Mouse (Mus musculus): ENCODE data around the gene Adcy7. TPM values are rescaled to one million over a fixed set of nuclear protein-coding genes. Genes with fewer than 3 reads are reported as not detected.

The Adcy7 gene
- polyA plus RNA-seq, 1 experiment from 2014 or later = 2.1 TPM

DNA sequence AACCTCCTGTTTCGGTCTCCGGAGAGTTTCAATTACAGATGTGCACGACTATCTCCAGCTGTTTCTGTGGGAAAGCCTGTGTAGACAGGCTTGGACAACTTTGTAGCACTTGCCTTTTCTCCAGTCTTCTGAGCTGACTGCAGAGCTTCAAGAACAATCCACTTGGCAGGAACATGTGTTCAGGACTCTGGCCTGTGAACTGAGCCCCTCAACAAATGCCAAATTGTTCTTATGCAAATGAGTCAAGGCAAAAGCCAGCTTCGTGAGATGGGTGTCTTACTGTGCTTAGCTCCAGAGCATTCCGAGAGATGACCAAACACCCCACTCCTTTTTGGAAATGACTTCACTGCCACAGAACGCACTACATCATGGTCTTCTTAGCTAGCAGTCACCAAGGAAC is 56.5 kb downstream of the Adcy7 start:
- Histone ChIP-seq H3K9ac (ENCODE audit: low read length) (no peak overlapping the region), H3K27me3 (ENCODE audit: control insufficient read depth, insufficient read depth, low read length) (no peaks in the 10 kb centered on the region), H3K9me3 (ENCODE audit: control insufficient read depth, low read length) (no peaks in the 10 kb centered on the region), H3K4me3 (ENCODE audit: low read depth, low read length) (no peak overlapping the region), H3K4me1 (ENCODE audit: control insufficient read depth, insufficient read depth, low read length) (no peaks in the 10 kb centered on the region), H3K36me3 (ENCODE audit: control insufficient read depth, insufficient read depth, low read length) (peaks cover 15% of the 10 kb centered on the region; the same call in 1 of the 2 replicates), H3K27ac (ENCODE audit: low read depth, low read length) (no peak overlapping the region), H3K4me2 (no peak overlapping the region)
- ATAC-seq (ENCODE audit: low FRiP score) = no peak
- WGBS = 81% methylated on average over 6 of the region's 6 CpGs
- no peak for DNase-seq (ENCODE audit: low spot score, missing footprints)

DNA sequence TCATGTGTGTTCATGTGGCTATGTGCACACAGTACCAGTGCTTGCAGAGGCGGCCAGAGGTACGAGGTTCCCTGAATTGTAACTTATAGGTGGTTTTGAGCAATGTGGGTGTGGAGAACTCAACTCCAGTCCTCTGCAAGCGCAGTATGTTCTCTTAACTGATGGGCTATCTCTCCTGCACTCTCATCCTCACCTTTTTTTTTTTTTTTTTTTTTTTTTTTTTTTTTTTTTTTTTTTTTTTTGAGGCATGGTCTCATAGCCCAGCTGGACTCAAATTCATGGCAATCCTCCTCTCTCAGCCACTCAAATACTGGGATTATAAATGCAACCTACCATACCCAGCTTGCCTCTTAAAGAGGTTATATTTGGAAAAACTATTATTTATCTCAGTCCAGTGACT is 58.6 kb downstream of the Adcy7 start:
- Histone ChIP-seq H3K4me2 (no peak overlapping the region), H3K4me3 (ENCODE audit: low read depth, low read length) (no peak overlapping the region), H3K27ac (ENCODE audit: low read depth, low read length) (no peak overlapping the region), H3K36me3 (ENCODE audit: control insufficient read depth, insufficient read depth, low read length) (peaks cover 15% of the 10 kb centered on the region; the same call in 1 of the 2 replicates), H3K27me3 (ENCODE audit: control insufficient read depth, insufficient read depth, low read length) (no peaks in the 10 kb centered on the region), H3K9ac (ENCODE audit: low read length) (no peak overlapping the region), H3K9me3 (ENCODE audit: control insufficient read depth, low read length) (no peaks in the 10 kb centered on the region), H3K4me1 (ENCODE audit: control insufficient read depth, insufficient read depth, low read length) (no peaks in the 10 kb centered on the region)
- DNase-seq (ENCODE audit: low spot score, missing footprints) (no peak), ATAC-seq (ENCODE audit: low FRiP score) (no peak)
- 95% methylated on average over 3 of the region's 3 CpGs for WGBS

DNA sequence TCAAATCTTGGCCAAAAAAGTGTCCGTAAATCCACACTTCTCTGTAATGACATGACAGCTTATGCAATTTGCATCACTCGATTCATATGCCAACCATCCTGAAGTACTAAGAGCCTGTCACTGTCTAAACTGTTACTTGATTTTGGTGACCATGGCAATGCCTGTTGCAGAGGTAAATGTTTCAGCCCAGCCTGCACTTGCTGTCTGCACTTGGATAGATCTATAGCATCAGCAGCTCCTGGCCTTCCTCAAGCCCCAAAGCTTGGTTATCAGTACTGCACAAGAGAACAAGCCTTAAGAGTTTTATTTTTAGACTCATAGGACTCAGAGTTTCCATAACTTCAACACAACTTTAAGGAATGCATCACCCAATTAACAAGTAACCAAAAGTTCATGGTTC is 62.2 kb downstream of the Adcy7 start:
- no peaks in the 10 kb centered on the region for H3K27me3 ChIP-seq (ENCODE audit: control insufficient read depth, insufficient read depth, low read length)
- H3K9me3 ChIP-seq (ENCODE audit: control insufficient read depth, low read length) = no peaks in the 10 kb centered on the region
- DNase-seq (ENCODE audit: low spot score, missing footprints) (no peak), ATAC-seq (ENCODE audit: low FRiP score) (no peak)
- peaks cover 11% of the 10 kb centered on the region; the same call in 1 of the 2 replicates for H3K36me3 ChIP-seq (ENCODE audit: control insufficient read depth, insufficient read depth, low read length)
- no peak overlapping the region for H3K27ac ChIP-seq (ENCODE audit: low read depth, low read length)
- 95% methylated on average over 2 of the region's 2 CpGs for WGBS
- H3K4me2 ChIP-seq = no peak overlapping the region
- no peaks in the 10 kb centered on the region for H3K4me1 ChIP-seq (ENCODE audit: control insufficient read depth, insufficient read depth, low read length)
- no peak overlapping the region for H3K9ac ChIP-seq (ENCODE audit: low read length)
- H3K4me3 ChIP-seq (ENCODE audit: low read depth, low read length) = no peak overlapping the region

DNA sequence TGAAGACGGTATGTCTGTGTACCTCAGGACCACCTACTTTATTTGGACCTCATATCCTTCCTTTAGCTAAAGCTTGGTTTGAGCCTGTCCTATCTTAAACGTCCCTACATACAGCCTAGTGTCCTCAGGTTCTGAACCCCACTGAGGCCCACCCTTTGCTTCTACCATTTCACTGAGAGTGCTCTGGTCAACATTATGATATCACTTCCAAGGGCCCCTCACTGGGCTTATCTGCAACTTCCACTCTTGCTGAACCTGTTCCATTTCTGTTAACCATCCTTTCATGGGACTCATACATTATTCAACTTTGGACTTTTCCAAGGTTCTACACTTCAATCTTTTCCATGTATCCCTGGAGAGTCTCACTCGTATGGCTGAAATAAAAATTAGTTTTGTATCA is 62.8 kb downstream of the Adcy7 start:
- DNase-seq (ENCODE audit: low spot score, missing footprints) (no peak), ATAC-seq (ENCODE audit: low FRiP score) (no peak)
- Histone ChIP-seq H3K4me1 (ENCODE audit: control insufficient read depth, insufficient read depth, low read length) (no peaks in the 10 kb centered on the region), H3K9ac (ENCODE audit: low read length) (no peak overlapping the region), H3K9me3 (ENCODE audit: control insufficient read depth, low read length) (no peaks in the 10 kb centered on the region), H3K27ac (ENCODE audit: low read depth, low read length) (no peak overlapping the region), H3K36me3 (ENCODE audit: control insufficient read depth, insufficient read depth, low read length) (peaks cover 14% of the 10 kb centered on the region), H3K4me2 (no peak overlapping the region), H3K4me3 (ENCODE audit: low read depth, low read length) (no peak overlapping the region), H3K27me3 (ENCODE audit: control insufficient read depth, insufficient read depth, low read length) (no peaks in the 10 kb centered on the region)
- whole genome bisulfite sequencing = 89% methylated on average over 3 of the region's 3 CpGs

DNA sequence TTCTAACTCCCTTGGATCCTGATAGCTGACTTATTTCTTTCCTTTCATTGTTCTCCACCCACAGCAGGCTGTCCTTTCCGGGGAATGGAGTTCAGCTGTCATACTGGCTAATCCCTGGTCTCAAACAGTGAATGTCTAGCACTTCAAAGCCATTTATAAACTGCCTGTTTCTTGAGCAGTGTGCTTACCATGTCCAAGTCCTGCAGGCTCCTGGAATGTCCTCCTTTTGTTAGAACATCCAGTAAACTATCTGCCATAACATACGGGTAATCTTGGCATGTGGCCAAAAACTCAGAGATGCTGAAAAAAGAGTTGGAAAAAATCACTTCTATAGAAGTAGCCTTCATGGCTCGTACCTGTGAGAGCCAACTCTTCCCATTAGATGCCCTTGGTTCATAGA is 67.0 kb downstream of the Adcy7 start:
- H3K4me1 ChIP-seq (ENCODE audit: control insufficient read depth, insufficient read depth, low read length) = no peaks in the 10 kb centered on the region
- H3K36me3 ChIP-seq (ENCODE audit: control insufficient read depth, insufficient read depth, low read length) = peaks cover 35% of the 10 kb centered on the region
- H3K4me3 ChIP-seq (ENCODE audit: low read depth, low read length) = no peak overlapping the region
- WGBS = 68% methylated on average over 3 of the region's 3 CpGs
- DNase-seq (ENCODE audit: low spot score, missing footprints) (no peak), ATAC-seq (ENCODE audit: low FRiP score) (no peak)
- H3K4me2 ChIP-seq = no peak overlapping the region
- no peak overlapping the region for H3K9ac ChIP-seq (ENCODE audit: low read length)
- no peak overlapping the region for H3K27ac ChIP-seq (ENCODE audit: low read depth, low read length)
- no peaks in the 10 kb centered on the region for H3K9me3 ChIP-seq (ENCODE audit: control insufficient read depth, low read length)
- H3K27me3 ChIP-seq (ENCODE audit: control insufficient read depth, insufficient read depth, low read length) = no peaks in the 10 kb centered on the region

DNA sequence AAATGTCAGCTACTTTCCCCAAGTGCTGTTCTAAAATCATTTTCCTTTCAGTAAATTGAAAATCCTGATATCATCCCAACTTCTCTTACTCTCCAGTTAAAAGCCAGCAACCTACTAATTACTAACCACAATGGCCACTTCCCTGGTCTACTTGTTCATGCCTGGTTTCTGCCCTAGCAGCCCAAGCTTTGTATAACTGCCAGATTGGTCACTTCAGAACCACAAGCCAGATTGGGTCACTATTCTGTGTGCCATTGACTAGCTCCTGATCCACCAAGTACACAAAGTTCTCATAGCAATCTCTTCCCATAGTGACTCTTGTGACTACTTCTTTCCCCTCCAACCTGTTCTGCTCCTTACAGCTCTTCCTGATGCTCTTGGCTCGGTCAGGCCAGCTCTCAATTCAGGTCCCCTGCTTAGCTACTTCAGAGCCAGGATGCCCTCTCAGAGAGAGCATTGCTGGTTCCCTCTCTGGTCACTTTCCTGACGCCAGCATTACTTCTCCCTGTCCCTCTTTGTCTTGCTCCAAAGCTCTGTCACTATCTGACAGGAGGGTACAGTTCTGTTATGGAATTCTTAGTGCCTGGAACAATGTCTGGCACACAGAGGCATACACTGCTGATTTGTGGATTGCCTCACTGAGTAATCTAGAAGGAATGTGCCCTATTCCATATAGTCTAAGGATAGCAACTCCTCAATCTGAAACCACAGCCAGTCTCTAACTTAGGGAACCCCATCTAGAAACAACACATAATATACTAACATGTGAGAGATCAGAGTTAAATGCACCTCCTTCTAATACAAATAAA is 67.9 kb downstream of the Adcy7 start:
- H3K4me3 ChIP-seq (ENCODE audit: low read depth, low read length) = no peak overlapping the region
- DNase-seq (ENCODE audit: low spot score, missing footprints) = no peak
- H3K9me3 ChIP-seq (ENCODE audit: control insufficient read depth, low read length) = no peaks in the 10 kb centered on the region
- H3K27ac ChIP-seq (ENCODE audit: low read depth, low read length) = no peak overlapping the region
- no peak for ATAC-seq (ENCODE audit: low FRiP score)
- no peak overlapping the region for H3K9ac ChIP-seq (ENCODE audit: low read length)
- peaks cover 36% of the 10 kb centered on the region for H3K36me3 ChIP-seq (ENCODE audit: control insufficient read depth, insufficient read depth, low read length)
- WGBS = 85% methylated on average over 2 of the region's 2 CpGs
- H3K4me2 ChIP-seq = no peak overlapping the region
- H3K4me1 ChIP-seq (ENCODE audit: control insufficient read depth, insufficient read depth, low read length) = no peaks in the 10 kb centered on the region
- no peaks in the 10 kb centered on the region for H3K27me3 ChIP-seq (ENCODE audit: control insufficient read depth, insufficient read depth, low read length)

DNA sequence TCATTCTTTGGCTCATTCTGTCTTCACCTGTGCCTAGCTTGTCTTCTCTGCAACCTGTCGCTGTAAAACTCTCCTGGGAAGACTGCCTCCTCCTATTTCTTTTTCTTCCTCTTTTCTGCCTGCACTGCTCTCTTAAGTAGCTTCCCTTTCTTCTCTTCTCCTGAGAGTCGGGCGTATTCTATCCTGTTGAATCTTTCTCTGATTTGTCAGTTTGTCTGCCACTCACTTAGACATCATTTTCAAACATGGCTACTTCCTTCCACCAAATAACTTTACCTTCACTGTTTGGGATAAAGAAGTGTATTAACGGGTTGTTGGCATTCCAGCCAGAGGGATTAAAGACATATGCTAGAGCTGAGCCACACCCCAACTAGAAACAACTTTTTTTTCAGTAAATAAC is 69.8 kb downstream of the Adcy7 start:
- Histone ChIP-seq H3K36me3 (ENCODE audit: control insufficient read depth, insufficient read depth, low read length) (peaks cover 35% of the 10 kb centered on the region), H3K4me2 (no peak overlapping the region), H3K9me3 (ENCODE audit: control insufficient read depth, low read length) (no peaks in the 10 kb centered on the region), H3K4me1 (ENCODE audit: control insufficient read depth, insufficient read depth, low read length) (no peaks in the 10 kb centered on the region), H3K9ac (ENCODE audit: low read length) (no peak overlapping the region), H3K4me3 (ENCODE audit: low read depth, low read length) (no peak overlapping the region), H3K27me3 (ENCODE audit: control insufficient read depth, insufficient read depth, low read length) (no peaks in the 10 kb centered on the region), H3K27ac (ENCODE audit: low read depth, low read length) (no peak overlapping the region)
- 95% methylated on average over 4 of the region's 4 CpGs for WGBS
- ATAC-seq (ENCODE audit: low FRiP score) = no peak
- no peak for DNase-seq (ENCODE audit: low spot score, missing footprints)

DNA sequence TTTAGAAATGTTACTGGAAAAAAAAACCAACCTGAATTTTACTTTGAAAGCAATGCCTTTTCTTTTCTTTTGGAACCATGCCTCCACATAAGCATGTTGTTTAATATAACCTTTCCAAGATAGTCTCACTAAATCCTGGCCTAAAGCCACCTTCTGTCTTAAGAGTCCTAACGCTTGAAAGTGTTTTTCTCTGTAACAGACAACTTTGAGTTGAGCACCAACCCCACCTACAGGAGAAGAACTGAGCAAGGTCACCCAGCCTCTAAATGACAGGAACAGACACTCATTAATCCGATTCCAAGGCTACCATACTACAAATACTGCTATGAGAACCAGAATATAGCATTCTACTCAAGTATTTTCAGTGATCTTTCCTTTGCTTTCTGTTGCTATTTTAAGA is 76.8 kb downstream of the Adcy7 start:
- no peak overlapping the region for H3K27ac ChIP-seq (ENCODE audit: low read depth, low read length)
- ATAC-seq (ENCODE audit: low FRiP score) = no peak
- 90% methylated on average over 2 of the region's 2 CpGs for WGBS
- no peaks in the 10 kb centered on the region for H3K4me1 ChIP-seq (ENCODE audit: control insufficient read depth, insufficient read depth, low read length)
- H3K9ac ChIP-seq (ENCODE audit: low read length) = no peak overlapping the region
- H3K4me2 ChIP-seq = no peak overlapping the region
- peaks cover 37% of the 10 kb centered on the region for H3K36me3 ChIP-seq (ENCODE audit: control insufficient read depth, insufficient read depth, low read length)
- no peaks in the 10 kb centered on the region for H3K9me3 ChIP-seq (ENCODE audit: control insufficient read depth, low read length)
- no peaks in the 10 kb centered on the region for H3K27me3 ChIP-seq (ENCODE audit: control insufficient read depth, insufficient read depth, low read length)
- no peak for DNase-seq (ENCODE audit: low spot score, missing footprints)
- no peak overlapping the region for H3K4me3 ChIP-seq (ENCODE audit: low read depth, low read length)

DNA sequence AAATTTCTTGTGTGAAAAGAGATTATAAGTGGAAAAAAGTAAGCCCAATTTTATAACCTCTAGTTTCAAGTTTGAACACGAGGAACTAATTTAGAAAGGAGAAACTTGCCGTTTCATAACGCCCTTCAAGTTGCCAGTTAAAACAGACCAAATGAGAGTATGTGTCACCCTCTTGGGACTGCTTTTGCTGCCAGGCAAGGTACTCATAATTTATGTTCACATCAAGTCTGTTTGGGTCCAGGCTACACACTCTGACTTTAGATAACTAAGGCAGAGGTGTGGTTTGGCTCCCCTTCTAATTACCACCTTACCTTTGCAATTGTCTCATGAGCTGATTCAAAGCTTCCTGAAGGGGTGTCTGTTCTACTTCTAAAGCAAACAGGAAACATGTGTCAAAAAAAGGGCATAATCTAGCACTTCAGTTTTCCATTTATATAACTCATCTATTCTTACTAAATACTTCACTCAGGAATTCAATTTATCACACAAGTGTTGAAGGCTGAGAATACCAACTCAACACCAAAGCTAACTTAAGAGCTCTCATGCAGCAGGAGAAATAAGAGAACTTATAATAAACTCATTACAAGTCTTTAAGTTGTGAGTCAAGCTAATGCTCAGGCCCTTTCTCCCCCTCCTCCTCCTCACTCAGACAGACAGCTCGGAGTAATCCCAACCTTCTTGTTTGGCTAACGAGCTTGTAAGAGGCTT is 85.2 kb downstream of the Adcy7 start:
- H3K9me3 ChIP-seq (ENCODE audit: control insufficient read depth, low read length) = peaks cover 3% of the 10 kb centered on the region; the same call in 1 of the 2 replicates
- ATAC-seq (ENCODE audit: low FRiP score) (no peak), DNase-seq (ENCODE audit: low spot score, missing footprints) (no peak)
- no peak overlapping the region for H3K4me2 ChIP-seq
- H3K27ac ChIP-seq (ENCODE audit: low read depth, low read length) = no peak overlapping the region
- 80% methylated on average over 5 of the region's 5 CpGs for WGBS
- H3K4me3 ChIP-seq (ENCODE audit: low read depth, low read length) = no peak overlapping the region
- H3K9ac ChIP-seq (ENCODE audit: low read length) = no peak overlapping the region
- peaks cover 9% of the 10 kb centered on the region; the same call in 1 of the 2 replicates for H3K4me1 ChIP-seq (ENCODE audit: control insufficient read depth, insufficient read depth, low read length)
- no peaks in the 10 kb centered on the region for H3K27me3 ChIP-seq (ENCODE audit: control insufficient read depth, insufficient read depth, low read length)
- H3K36me3 ChIP-seq (ENCODE audit: control insufficient read depth, insufficient read depth, low read length) = peaks cover 40% of the 10 kb centered on the region
